Comparison of ENCODE assay signal across 17 mouse cellular contexts in the genomic region with DNA sequence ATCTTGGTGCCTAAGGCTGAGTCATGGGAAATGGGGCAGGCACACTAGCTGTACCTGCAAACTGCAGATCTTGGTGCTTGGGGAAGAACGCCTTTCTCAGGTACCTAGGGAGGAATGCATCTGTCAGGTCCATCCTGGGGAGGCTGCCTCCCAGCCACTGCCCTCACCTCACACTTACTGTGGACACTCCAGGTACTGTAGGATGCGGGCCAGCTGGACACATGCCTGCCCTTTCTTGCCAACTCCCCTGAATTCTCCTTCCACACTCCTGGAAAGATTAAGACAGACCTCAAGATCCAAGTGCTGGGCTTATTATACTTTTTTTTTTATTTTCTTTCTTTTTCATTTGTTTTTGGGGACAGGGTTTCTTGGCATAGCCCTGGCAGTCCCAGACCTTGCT. TPM values are rescaled to one million over a fixed set of nuclear protein-coding genes. Genes with fewer than 3 reads are reported as not detected.
DNase-seq lines count a peak whose midpoint lies in the region; ATAC-seq and TF ChIP-seq lines count a peak whose summit lies in the region.
"Had no signal": no experiment of that assay in that cellular context is flagged by ENCODE, and none has a peak within 500 bp of the region (broad histone marks: within the 10 kb centered on the region; RNA-seq: fewer than 3 reads in every experiment).

No protein-coding gene starts in this region.

- DNase-seq in heart, adult 2 months: no peak
- DNase-seq in heart, postnatal 25 days (ENCODE audit: low spot score): no peak
- no peak for DNase-seq in layer of hippocampus, adult 2 months (ENCODE audit: low spot score in 2 of 2)
- DNase-seq in layer of hippocampus, adult 9-10 months (ENCODE audit: low spot score): no peak
- DNase-seq in G1E (ENCODE audit: low spot score): no peak
- DNase-seq in embryo, embryonic 10.5 days (ENCODE audit: low spot score): no peak
- DNase-seq: embryo, embryonic 11 days; gastrocnemius, postnatal 36 days; heart, postnatal 4 days; lung, postnatal 10 days; spleen, adult 18-20 months; thymus, postnatal 14 days had no signal

- no peak overlapping the region for H3K9ac ChIP-seq in heart, adult 2 months (ENCODE audit: low read depth, low read length)
- H3K9ac ChIP-seq: neural tube, embryonic 12.5 days had no signal

- TF ChIP-seq CTCF in heart, adult 2 months (IDR thresholded peaks at IDR 0.05): 0 out of 2 replicates have a peak, but pooled peaks have one; percentile 9
- TF ChIP-seq CTCF in layer of hippocampus, adult 2 months (conservative IDR thresholded peaks at IDR 0.05): peak; percentile 22; the same call in 1 of the 2 replicates
- no peak for TF ChIP-seq CTCF in G1E (IDR thresholded peaks at IDR 0.05; ENCODE audit: low read depth, low read length)
- no peak for TF ChIP-seq CTCF in cortical plate, adult 2 months (IDR thresholded peaks at IDR 0.05; ENCODE audit: extremely low read depth, insufficient read depth, low read length)

- TF ChIP-seq POLR2A in heart, adult 2 months (IDR thresholded peaks at IDR 0.05; ENCODE audit: insufficient read depth, low read depth, low read length): no peak
- TF ChIP-seq POLR2A in cortical plate, adult 2 months (IDR thresholded peaks at IDR 0.05; ENCODE audit: extremely low read depth, insufficient read depth, low read length): 0 out of 2 replicates have a peak, but pooled peaks have one; percentile 7

- no peaks in the 10 kb centered on the region for H3K79me2 ChIP-seq in heart, adult 2 months (replicated peaks; ENCODE audit: control insufficient read depth, insufficient read depth, low read length)

- no peaks in the 10 kb centered on the region for H3K27me3 ChIP-seq in heart, adult 2 months (ENCODE audit: control insufficient read depth, insufficient read depth, low read length)
- peaks cover 2% of the 10 kb centered on the region; the same call in 1 of the 2 replicates for H3K27me3 ChIP-seq in G1E (ENCODE audit: insufficient read depth, low read length)
- H3K27me3 ChIP-seq: forebrain, embryonic 13.5 days had no signal

- TF ChIP-seq EP300 in heart, adult 2 months (IDR thresholded peaks at IDR 0.05; ENCODE audit: insufficient read depth, low read depth, low read length): no peak

- ATAC-seq in G1E (ENCODE audit: extremely low read depth, insufficient number of reproducible peaks, low FRiP score, poor library complexity, severe bottlenecking): no peak
- ATAC-seq: forebrain, embryonic 13.5 days; hindbrain, embryonic 16.5 days; intestine, postnatal 0 days had no signal

- 98% methylated on average over 2 of the region's 2 CpGs for WGBS in heart, adult 2 months

- intact Hi-C loops in heart, adult 2 months (cut with DNase I): loop anchor here (2.0 kb wide), 1 partner anchor 60 kb away; a partner anchor contains a TSS
- intact Hi-C loops in heart, postnatal 25 days (cut with DNase I): no loop called here

- H3K4me1 ChIP-seq in heart, adult 2 months (ENCODE audit: control insufficient read depth, insufficient read depth, low read length): peaks cover 7% of the 10 kb centered on the region
- peaks cover 66% of the 10 kb centered on the region for H3K4me1 ChIP-seq in G1E (ENCODE audit: insufficient read depth, low read depth, low read length)
- 0 out of 2 replicates have a peak, but pooled peaks cover 1% of the 10 kb centered on the region for H3K4me1 ChIP-seq in cortical plate, adult 2 months (ENCODE audit: control insufficient read depth, insufficient read depth, low read length)

- no peaks in the 10 kb centered on the region for H3K36me3 ChIP-seq in heart, adult 2 months (ENCODE audit: control insufficient read depth, insufficient read depth, low read length)
- peaks cover 58% of the 10 kb centered on the region for H3K36me3 ChIP-seq in G1E (replicated peaks)

- H3K9me3 ChIP-seq in G1E (replicated peaks): peaks cover 7% of the 10 kb centered on the region
- H3K9me3 ChIP-seq: forebrain, embryonic 13.5 days; neural tube, embryonic 12.5 days had no signal

- H3K4me3 ChIP-seq in heart, adult 2 months: no peak overlapping the region
- no peak overlapping the region for H3K4me3 ChIP-seq in layer of hippocampus, adult 2 months
- H3K4me3 ChIP-seq in G1E (ENCODE audit: low read depth, low read length): peak overlapping the region; percentile 82; the same call in 1 of the 2 replicates
- no peak overlapping the region for H3K4me3 ChIP-seq in cortical plate, adult 2 months (ENCODE audit: insufficient read depth, low read length)

- no peak overlapping the region for H3K27ac ChIP-seq in heart, adult 2 months
- no peak overlapping the region for H3K27ac ChIP-seq in layer of hippocampus, adult 2 months
- no peak overlapping the region for H3K27ac ChIP-seq in cortical plate, adult 2 months (ENCODE audit: insufficient read depth, low read length)
- H3K27ac ChIP-seq: forebrain, embryonic 13.5 days; neural tube, embryonic 12.5 days had no signal

RNA-seq across cellular contexts. Expression of a gene that starts 1.7 kb away (rescaled TPM):
- 1 to 10 TPM; 5.1 to 5.4 TPM for total RNA-seq in heart, adult 2 months (2021)
- 9.4 and 10.3 TPM in 2 replicates for polyA plus RNA-seq in heart, adult 2 months (2012; rRNA removed)
- 1 to 10 TPM; 4.5 to 6.1 TPM for total RNA-seq in heart, postnatal 25 days (2021)
- total RNA-seq in layer of hippocampus, adult 2 months (2021): 10 to 100 TPM; 35.4 to 40.0 TPM
- total RNA-seq in G1E (2014; fragmentation: Nextera tagmentation) (20.3 and 24.2 TPM in 2 replicates), G1E (2017) (24.6 and 27.0 TPM in 2 replicates)
- polyA plus RNA-seq in G1E (2012): 51.3 and 57.0 TPM in 2 replicates
- polyA plus RNA-seq in cortical plate, adult 2 months (2012; rRNA removed): 49.2 and 50.5 TPM in 2 replicates

RNA-seq across cellular contexts. Expression of a gene that starts 5.3 kb away (rescaled TPM):
- total RNA-seq in heart, adult 2 months (2021): 10 to 100 TPM; 90.6 to 93.3 TPM
- polyA plus RNA-seq in heart, adult 2 months (2012; rRNA removed): 87.4 and 119 TPM in 2 replicates
- total RNA-seq in heart, postnatal 25 days (2021): 100 to 1,000 TPM in 1 of 2 experiments, 10 to 100 TPM in 1; 93.8 to 100 TPM
- total RNA-seq in layer of hippocampus, adult 2 months (2021): 10 to 100 TPM; 17.6 to 24.1 TPM
- total RNA-seq in G1E (2014; fragmentation: Nextera tagmentation) (1.1 and 2.4 TPM in 2 replicates), G1E (2017) (7.8 and 8.3 TPM in 2 replicates)
- polyA plus RNA-seq in G1E (2012): 36.0 and 43.2 TPM in 2 replicates
- 32.9 and 33.4 TPM in 2 replicates for polyA plus RNA-seq in cortical plate, adult 2 months (2012; rRNA removed)

RNA-seq across cellular contexts. Expression of a gene that starts 29.1 kb away (rescaled TPM):
- total RNA-seq in heart, adult 2 months (2021): 10 to 100 TPM; 32.1 to 35.7 TPM
- 57.5 and 68.6 TPM in 2 replicates for polyA plus RNA-seq in heart, adult 2 months (2012; rRNA removed)
- total RNA-seq in heart, postnatal 25 days (2021): 10 to 100 TPM; 43.1 to 44.0 TPM
- total RNA-seq in layer of hippocampus, adult 2 months (2021): 10 to 100 TPM; 15.7 to 17.0 TPM
- 10.6 and 12.3 TPM in 2 replicates for total RNA-seq in G1E (2014; fragmentation: Nextera tagmentation)
- total RNA-seq in G1E (2017): 10.0 and 12.3 TPM in 2 replicates
- 4.7 and 13.7 TPM in 2 replicates for polyA plus RNA-seq in G1E (2012)
- 21.5 and 22.4 TPM in 2 replicates for polyA plus RNA-seq in cortical plate, adult 2 months (2012; rRNA removed)

RNA-seq across cellular contexts. Expression of a gene that starts 43.0 kb away (rescaled TPM):
- 10 to 100 TPM; 17.2 to 17.4 TPM for total RNA-seq in heart, adult 2 months (2021)
- 25.4 and 33.7 TPM in 2 replicates for polyA plus RNA-seq in heart, adult 2 months (2012; rRNA removed)
- 10 to 100 TPM; 19.9 to 23.0 TPM for total RNA-seq in heart, postnatal 25 days (2021)
- 10 to 100 TPM; 54.7 to 55.7 TPM for total RNA-seq in layer of hippocampus, adult 2 months (2021)
- 30.2 and 38.6 TPM in 2 replicates for total RNA-seq in G1E (2014; fragmentation: Nextera tagmentation)
- total RNA-seq in G1E (2017): 38.0 and 38.5 TPM in 2 replicates
- polyA plus RNA-seq in G1E (2012): 24.5 and 25.2 TPM in 2 replicates
- polyA plus RNA-seq in cortical plate, adult 2 months (2012; rRNA removed): 43.4 and 43.8 TPM in 2 replicates

RNA-seq across cellular contexts. Expression of a gene that starts 52.2 kb away (rescaled TPM):
- total RNA-seq in heart, adult 2 months (2021): 10 to 100 TPM; 21.9 to 26.6 TPM
- 45.1 TPM in 2 replicates for polyA plus RNA-seq in heart, adult 2 months (2012; rRNA removed)
- total RNA-seq in heart, postnatal 25 days (2021): 10 to 100 TPM; 23.5 to 26.7 TPM
- total RNA-seq in layer of hippocampus, adult 2 months (2021): 100 to 1,000 TPM; 197 to 199 TPM
- 25.1 and 25.8 TPM in 2 replicates for total RNA-seq in G1E (2014; fragmentation: Nextera tagmentation)
- 9.7 and 10.4 TPM in 2 replicates for total RNA-seq in G1E (2017)
- 13.2 and 18.9 TPM in 2 replicates for polyA plus RNA-seq in G1E (2012)
- polyA plus RNA-seq in cortical plate, adult 2 months (2012; rRNA removed): 155 and 173 TPM in 2 replicates

Comparison
In these comparisons a context has a peak if more than half of its experiments do, and no peak if none do; other contexts are left out.
1. CTCF ChIP-seq: peak in heart, adult 2 months (single experiment) and layer of hippocampus, adult 2 months (single experiment); none in G1E (single experiment) and cortical plate, adult 2 months (single experiment).